Mouse (Mus musculus): ENCODE measurements around the gene Sirt4.

DNA sequence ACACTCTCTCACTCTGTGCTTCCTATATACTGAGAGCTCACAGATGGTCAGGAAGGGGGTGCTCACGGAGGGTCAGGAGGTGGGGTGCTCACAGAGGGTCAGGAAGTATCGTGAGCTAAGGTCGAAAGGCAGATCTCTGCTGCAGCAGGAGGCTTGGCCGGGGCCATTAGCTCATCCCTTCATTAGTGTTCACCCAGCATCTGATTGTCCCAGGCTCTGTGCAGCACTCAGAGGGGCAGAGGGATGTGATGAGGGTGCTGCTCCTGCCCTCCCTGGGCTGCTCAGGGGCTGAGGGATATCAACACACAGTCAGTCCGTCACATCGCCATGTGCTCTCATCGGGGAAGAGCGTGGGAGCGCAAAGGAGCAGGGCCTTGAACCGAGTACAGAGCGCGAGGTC lies 39.9 kb upstream of the Sirt4 start:
- TF ChIP-seq CTCF (IDR thresholded peaks at IDR 0.05; ENCODE audit: low read depth, low read length) (no peak), POLR2AphosphoS5 (IDR thresholded peaks at IDR 0.05; ENCODE audit: insufficient replicate concordance, low read depth, low read length) (no peak), TAL1 (conservative IDR thresholded peaks at IDR 0.05; ENCODE audit: low read depth, low read length) (no peak)

Measured in G1E (cell line).